Mouse (Mus musculus) left cerebral cortex, adult 8-10 months (tissue): ENCODE measurements around the gene Pik3r3. TPM values are rescaled to one million over a fixed set of nuclear protein-coding genes. Genes with fewer than 3 reads are reported as not detected.
A peak's percentile ranks its signal among the peaks of the same experiment; 100 is the strongest.
"Not testable (repeated sequence)": the region's sequence is repeated elsewhere in the genome, so short reads cannot be mapped to it uniquely, and the experiment has no call there.

Experiments
- DNase-seq, 2 experiments: peaks; one replicate each; pipeline ENCODE4 v3.0.0; 2022; ENCODE audit warnings: low spot score in 2 of 2
- total RNA-seq, 4 experiments: library from RNA; stranded (reverse); gene quantifications; 2 replicates each; pipeline ENCODE4 v1.2.4; 2022

Pik3r3 gene
- total RNA-seq, 4 experiments from 2014 or later = 35.5 to 44.5 (median 40.3) TPM

- no peak for DNase-seq
Measured at GRCm38 (mm10) chr4:116219056-116219455, 2.4 kb upstream of the Pik3r3 start.

- DNase-seq = no peak
Measured at GRCm38 (mm10) chr4:116220071-116220650, 1.3 kb upstream of the Pik3r3 start.

- DNase-seq = no peak
Measured at GRCm38 (mm10) chr4:116220780-116221139, 658 bp upstream of the Pik3r3 start.

GRCm38 (mm10) chr4:116221996-116222842, 801 bp downstream of the Pik3r3 start:
- DNase-seq = no peak

GRCm38 (mm10) chr4:116222843-116223119, 1.4 kb downstream of the Pik3r3 start:
- DNase-seq = no peak

GRCm38 (mm10) chr4:116243377-116243776, 22.0 kb downstream of the Pik3r3 start:
- peak in 1 of 2 experiments; percentile 30 for DNase-seq

- DNase-seq = no peak
Measured at GRCm38 (mm10) chr4:116244240-116244639, 22.8 kb downstream of the Pik3r3 start.

- not testable (repeated sequence) for DNase-seq
Measured at GRCm38 (mm10) chr4:116245926-116246325, 24.5 kb downstream of the Pik3r3 start.

GRCm38 (mm10) chr4:116249986-116250385, 28.6 kb downstream of the Pik3r3 start:
- no peak for DNase-seq

- DNase-seq = no peak
Measured at GRCm38 (mm10) chr4:116268220-116268619, 46.8 kb downstream of the Pik3r3 start.

- DNase-seq = no peak
Measured at GRCm38 (mm10) chr4:116282211-116282610, 60.8 kb downstream of the Pik3r3 start.

GRCm38 (mm10) chr4:116291561-116291960, 70.1 kb downstream of the Pik3r3 start:
- DNase-seq = peak in 1 of 2 experiments; percentile 56

GRCm38 (mm10) chr4:116293296-116293695, 71.9 kb downstream of the Pik3r3 start:
- no peak for DNase-seq

- no peak for DNase-seq
Measured at GRCm38 (mm10) chr4:116300878-116301355, 79.5 kb downstream of the Pik3r3 start.

- DNase-seq = no peak
Measured at GRCm38 (mm10) chr4:116304551-116304950, 83.1 kb downstream of the Pik3r3 start.

GRCm38 (mm10) chr4:116317575-116317974, 96.2 kb downstream of the Pik3r3 start:
- DNase-seq = no peak

GRCm38 (mm10) chr4:116322127-116322526, 100.7 kb downstream of the Pik3r3 start:
- no peak for DNase-seq

- DNase-seq = no peak
Measured at GRCm38 (mm10) chr4:116329256-116329655, 107.8 kb downstream of the Pik3r3 start.

GRCm38 (mm10) chr4:116336294-116336693, 114.9 kb downstream of the Pik3r3 start:
- no peak for DNase-seq

- peak in 1 of 2 experiments; percentile 20 for DNase-seq
Measured at GRCm38 (mm10) chr4:116342119-116342518, 120.7 kb downstream of the Pik3r3 start.

- no peak for DNase-seq
Measured at GRCm38 (mm10) chr4:116352496-116352895, 131.1 kb downstream of the Pik3r3 start.
